Mouse (Mus musculus) megakaryocyte, embryonic 14.5 days (primary cell): ENCODE data around the gene Wnt11.

Experiments
- FLI1 ChIP-seq: IDR thresholded peaks from 2 replicates; pipeline ENCODE4 v1.6.1; 2012; ENCODE audit warnings: low read length, inconsistent platforms, mixed read lengths
- GATA1 ChIP-seq: IDR thresholded peaks from 3 replicates; pipeline ENCODE4 v1.6.1; 2012; ENCODE audit warnings: mixed read lengths, low read length, inconsistent platforms, borderline replicate concordance

GRCm38 (mm10) chr7:98887811-98888261 is 52.9 kb downstream of the Wnt11 start:
- TF ChIP-seq GATA1, result no peak
- no peak for TF ChIP-seq FLI1
